Mouse (Mus musculus) hindbrain, embryonic 14.5 days (tissue): Measurements from ENCODE around the gene Dusp21. TPM values are rescaled to one million over a fixed set of nuclear protein-coding genes. Genes with fewer than 3 reads are reported as not detected.

Experiments
- ATAC-seq: fragments of 200-750 bp; cut with Nextera tagmentation; 2 replicates; pipeline ENCODE4 v1.8.0; 2017; ENCODE audit warnings: moderate number of reproducible peaks, mild to moderate bottlenecking, moderate TSS enrichment, moderate library complexity; ENCODE audit not compliant: low FRiP score
- DNase-seq: peaks from one replicate; pipeline ENCODE4 v3.0.0-alpha.2; 2015; ENCODE audit warnings: low spot score
- H3K27ac ChIP-seq: fragments of 300-500 bp; sonication (generic); 2 replicates; pipeline ENCODE4 v1.5.1; 2014; ENCODE audit warnings: mild to moderate bottlenecking, moderate library complexity
- H3K27me3 ChIP-seq: fragments of 300-500 bp; sonication (generic); 2 replicates; pipeline ENCODE4 v1.6.1; 2014; ENCODE audit warnings: mild to moderate bottlenecking, low read length, mixed read lengths; ENCODE audit not compliant: control insufficient read depth, insufficient read depth
- H3K36me3 ChIP-seq: fragments of 300-500 bp; sonication (generic); replicated peaks from 2 replicates; pipeline ENCODE4 v1.6.1; 2014; ENCODE audit not compliant: control insufficient read depth, insufficient read depth
- H3K4me1 ChIP-seq: fragments of 300-500 bp; sonication (generic); replicated peaks from 2 replicates; pipeline ENCODE4 v1.6.1; 2014; ENCODE audit warnings: antibody characterized with exemption, low read length, mixed read lengths; ENCODE audit not compliant: control insufficient read depth, insufficient read depth
- H3K4me2 ChIP-seq: fragments of 300-500 bp; sonication (generic); replicated peaks from 2 replicates; pipeline ENCODE4 v1.6.1; 2014; ENCODE audit warnings: mild to moderate bottlenecking, moderate library complexity
- H3K4me3 ChIP-seq: fragments of 300-500 bp; sonication (generic); replicated peaks from 2 replicates; pipeline ENCODE4 v1.5.1; 2014; ENCODE audit warnings: mild to moderate bottlenecking, low read length
- H3K9ac ChIP-seq: fragments of 300-500 bp; sonication (generic); 2 replicates; pipeline ENCODE4 v1.6.1; 2014
- H3K9me3 ChIP-seq: fragments of 300-500 bp; sonication (generic); 2 replicates; pipeline ENCODE4 v1.6.1; 2016; ENCODE audit warnings: low read length; ENCODE audit not compliant: control insufficient read depth
- WGBS: fragments of 180-500 bp; shearing (Covaris S2); extraction: QIAGEN DNeasy Blood & Tissue Kit; methylation state at CpG from one replicate; pipeline ENCODE4 v1.1.7; 2014; 5-methylcytosine and 5-hydroxymethylcytosine counted together
- polyA plus RNA-seq: library from polyadenylated mRNA; unstranded; fragments of >200 nt; fragmentation: Nextera tagmentation; extraction: Ambion mirVana; gene quantifications from 2 replicates; pipeline ENCODE4 v1.2.1, GENCODE M21; 2014

Dusp21 gene
- polyA plus RNA-seq, 1 experiment from 2014 or later = not detected

DNA sequence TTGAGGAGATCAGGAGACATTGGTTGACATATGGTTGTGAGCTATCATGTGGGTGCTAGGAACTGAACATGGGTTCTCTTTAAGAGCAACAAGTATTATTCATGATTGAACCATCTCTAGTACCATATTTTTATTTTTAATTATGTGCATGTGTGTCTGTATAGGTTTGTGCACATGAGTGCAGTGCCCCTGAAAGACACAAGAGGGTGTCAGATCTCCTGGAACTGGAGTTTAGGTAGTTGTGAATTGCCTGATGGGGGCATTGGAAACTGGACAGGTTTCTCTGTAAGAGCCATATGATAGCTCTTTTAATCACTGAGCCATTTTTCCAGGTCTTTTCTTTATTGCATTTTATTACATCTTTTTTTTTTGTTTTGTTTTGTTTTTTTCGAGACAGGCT, 23.3 kb downstream of the Dusp21 start:
- ATAC-seq = no peak
- no peaks in the 10 kb centered on the region for H3K9me3 ChIP-seq
- H3K27me3 ChIP-seq = no peaks in the 10 kb centered on the region
- no peak overlapping the region for H3K9ac ChIP-seq
- H3K36me3 ChIP-seq = no peaks in the 10 kb centered on the region
- H3K4me3 ChIP-seq = no peak overlapping the region
- no peak for DNase-seq
- no peak overlapping the region for H3K4me2 ChIP-seq
- no peak overlapping the region for H3K27ac ChIP-seq
- no peaks in the 10 kb centered on the region for H3K4me1 ChIP-seq
- WGBS = 100% methylated on average over 1 of the region's 1 CpGs

DNA sequence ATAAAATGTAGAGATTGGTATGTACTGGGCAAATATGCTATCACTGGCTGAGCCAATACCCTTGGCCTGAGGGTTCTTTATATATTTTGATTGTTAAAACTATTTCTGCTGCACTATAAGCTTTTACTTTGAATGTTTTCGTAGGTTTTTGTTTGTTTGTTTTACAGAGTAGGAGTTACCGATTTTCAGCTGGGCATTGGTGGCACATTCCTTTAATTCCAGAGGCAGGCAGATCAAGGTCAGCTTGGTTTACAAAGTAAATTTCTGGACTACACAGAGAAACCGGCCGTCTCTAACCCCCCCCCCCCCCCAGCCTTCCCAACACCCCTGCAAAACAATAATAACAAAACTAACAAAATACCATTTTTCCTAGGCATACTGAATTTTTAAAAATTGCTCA, 29.2 kb downstream of the Dusp21 start:
- Histone ChIP-seq H3K27ac (no peak overlapping the region), H3K9ac (no peak overlapping the region), H3K36me3 (no peaks in the 10 kb centered on the region), H3K9me3 (no peaks in the 10 kb centered on the region), H3K4me2 (no peak overlapping the region), H3K27me3 (no peaks in the 10 kb centered on the region), H3K4me3 (no peak overlapping the region), H3K4me1 (no peaks in the 10 kb centered on the region)
- no peak for DNase-seq
- 70% methylated on average over 4 of the region's 4 CpGs for WGBS
- no peak for ATAC-seq

DNA sequence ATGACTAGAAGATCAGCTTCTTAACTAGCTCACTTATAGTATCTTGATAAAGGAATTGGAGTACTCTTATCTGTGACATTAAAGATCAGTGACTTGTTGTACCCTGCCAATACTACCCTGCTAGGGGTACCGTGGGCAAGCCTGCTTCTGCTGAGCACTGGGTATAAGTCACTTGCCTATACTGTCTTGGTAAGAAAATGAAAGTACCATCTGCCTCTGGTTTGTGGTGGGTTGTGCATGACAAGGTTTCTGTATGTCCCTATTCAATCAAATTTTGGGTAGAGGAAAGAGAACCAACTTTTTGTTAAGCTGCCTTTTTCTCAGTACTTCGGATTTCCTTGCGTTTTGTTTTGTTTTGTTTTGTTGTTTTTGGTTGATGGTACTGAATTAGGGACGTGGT, 32.1 kb downstream of the Dusp21 start:
- WGBS = 81% methylated on average over 4 of the region's 4 CpGs
- Histone ChIP-seq H3K36me3 (no peaks in the 10 kb centered on the region), H3K4me3 (no peak overlapping the region), H3K27ac (no peak overlapping the region), H3K9ac (no peak overlapping the region), H3K27me3 (no peaks in the 10 kb centered on the region), H3K9me3 (no peaks in the 10 kb centered on the region), H3K4me1 (no peaks in the 10 kb centered on the region), H3K4me2 (no peak overlapping the region)
- ATAC-seq = no peak
- DNase-seq = no peak

DNA sequence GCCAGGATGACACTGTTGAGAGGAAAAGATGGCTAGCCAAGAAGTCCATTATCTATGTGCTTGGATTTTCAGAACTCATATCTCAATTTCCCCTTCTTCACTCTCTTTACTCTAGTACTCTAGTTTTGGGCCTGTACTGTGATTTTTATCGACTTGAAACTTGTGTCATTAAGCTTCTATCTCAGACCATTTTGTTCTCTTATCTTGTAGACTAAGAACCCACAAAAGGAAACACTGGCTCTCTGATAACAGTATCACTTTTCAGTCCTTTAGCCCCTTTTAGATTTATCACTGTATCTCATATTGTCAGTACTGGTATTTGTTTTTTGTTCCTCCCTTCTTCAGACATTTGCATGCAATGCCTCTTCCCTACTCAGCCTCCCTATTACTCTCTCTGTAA, 33.8 kb downstream of the Dusp21 start:
- H3K9ac ChIP-seq = no peak overlapping the region
- no peak overlapping the region for H3K4me3 ChIP-seq
- H3K4me2 ChIP-seq = no peak overlapping the region
- H3K27me3 ChIP-seq = no peaks in the 10 kb centered on the region
- ATAC-seq = no peak
- no peak overlapping the region for H3K27ac ChIP-seq
- no peaks in the 10 kb centered on the region for H3K9me3 ChIP-seq
- no peaks in the 10 kb centered on the region for H3K4me1 ChIP-seq
- WGBS = 84% methylated on average over 1 of the region's 1 CpGs
- no peak for DNase-seq
- no peaks in the 10 kb centered on the region for H3K36me3 ChIP-seq

DNA sequence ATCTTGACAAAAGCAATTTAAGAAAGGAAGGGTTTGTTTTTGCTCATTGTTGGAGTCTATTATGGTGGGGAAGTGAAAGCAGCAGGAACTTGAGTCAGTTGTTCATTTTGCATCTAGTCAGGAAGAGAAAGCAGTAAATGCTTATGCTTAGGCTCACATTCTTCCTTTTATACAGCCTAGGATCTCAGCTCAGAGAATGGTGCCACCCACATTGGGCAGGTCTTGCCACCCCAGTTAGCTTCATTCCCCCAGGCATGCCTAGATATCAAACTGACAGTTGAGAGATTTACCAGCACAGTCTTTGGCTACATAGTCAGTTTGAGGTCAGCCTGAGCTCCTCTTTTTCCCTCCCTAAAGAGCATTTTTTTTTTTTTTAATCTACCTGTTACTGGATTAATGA, 41.5 kb downstream of the Dusp21 start:
- no peak overlapping the region for H3K9ac ChIP-seq
- no peaks in the 10 kb centered on the region for H3K9me3 ChIP-seq
- DNase-seq (no peak), ATAC-seq (no peak)
- no peak overlapping the region for H3K4me2 ChIP-seq
- no peak overlapping the region for H3K4me3 ChIP-seq
- no peaks in the 10 kb centered on the region for H3K27me3 ChIP-seq
- no peak overlapping the region for H3K27ac ChIP-seq
- H3K36me3 ChIP-seq = no peaks in the 10 kb centered on the region
- no peaks in the 10 kb centered on the region for H3K4me1 ChIP-seq

DNA sequence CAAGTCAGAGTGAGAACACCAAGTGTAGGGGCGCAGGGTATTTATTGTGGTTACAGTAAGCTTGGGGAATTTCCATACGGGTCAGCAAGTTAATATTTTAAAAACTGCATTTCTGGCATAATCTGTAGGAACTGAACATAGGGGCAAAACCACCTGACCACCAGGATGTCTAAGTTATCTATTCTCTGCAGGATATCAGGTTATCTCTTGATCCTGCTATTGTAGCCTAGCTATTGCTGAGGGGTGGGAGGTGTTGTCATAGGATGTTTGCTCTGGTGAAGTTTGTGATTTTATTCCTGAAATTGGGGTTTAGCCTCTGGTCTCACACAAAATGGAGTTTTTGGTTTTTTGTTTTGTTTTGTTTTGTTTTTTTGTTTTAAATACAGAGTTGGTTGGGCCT, 42.6 kb downstream of the Dusp21 start:
- no peaks in the 10 kb centered on the region for H3K27me3 ChIP-seq
- H3K4me2 ChIP-seq = no peak overlapping the region
- no peak overlapping the region for H3K27ac ChIP-seq
- H3K36me3 ChIP-seq = no peaks in the 10 kb centered on the region
- no peak for ATAC-seq
- H3K9ac ChIP-seq = no peak overlapping the region
- no peaks in the 10 kb centered on the region for H3K4me1 ChIP-seq
- H3K9me3 ChIP-seq = no peaks in the 10 kb centered on the region
- WGBS = 97% methylated on average over 2 of the region's 2 CpGs
- no peak overlapping the region for H3K4me3 ChIP-seq
- DNase-seq = no peak

Other genes starting within 250 kb of the Dusp21 start
- gene Kdm6a, start 16.7 kb downstream of the Dusp21 start, polyA plus RNA-seq = 21.5 and 25.0 TPM in 2 replicates